Mouse (Mus musculus): ENCODE data around the gene T. TPM values are rescaled to one million over a fixed set of nuclear protein-coding genes. Genes with fewer than 3 reads are reported as not detected.

The T gene
- polyA plus RNA-seq, 1 experiment from 2014 or later = 0.28 TPM

- Histone ChIP-seq H3K4me3 (ENCODE audit: control insufficient read depth in 1 of 2, insufficient read depth in 1 of 2, low read depth in 1 of 2, low read length in 2 of 2) (peak overlapping the region in 1 of 2 experiments; percentile 31; a peak in 2 of 4 replicates), H3K9me3 (ENCODE audit: control insufficient read depth, low read length) (no peaks in the 10 kb centered on the region), H3K36me3 (ENCODE audit: control insufficient read depth, insufficient read depth, low read length) (no peaks in the 10 kb centered on the region), H3K27me3 (ENCODE audit: control insufficient read depth, insufficient read depth, low read length) (peaks cover 100% of the 10 kb centered on the region), H3K9ac (ENCODE audit: low read length) (no peak overlapping the region), H3K27ac (replicated peaks in 1 of 2; ENCODE audit: control insufficient read depth in 1 of 2, insufficient read depth in 1 of 2, low read depth in 2 of 2, low read length in 2 of 2) (no peak overlapping the region), H3K4me1 (ENCODE audit: control insufficient read depth in 2 of 2, insufficient read depth in 2 of 2, low read length in 2 of 2) (peaks cover 8 to 17% of the 10 kb centered on the region in 2 experiments; a peak in 3 of 4 replicates), H3K4me2 (ENCODE audit: low read length) (peak overlapping the region; percentile 60)
- WGBS = under 1% methylated on average over 52 of the region's 52 CpGs
- ATAC-seq (ENCODE audit: insufficient number of reproducible peaks, insufficient read depth, low FRiP score, low read depth) = no peak
Measured at GRCm38 (mm10) chr17:8433121-8433977, 874 bp upstream of the T start.

DNA sequence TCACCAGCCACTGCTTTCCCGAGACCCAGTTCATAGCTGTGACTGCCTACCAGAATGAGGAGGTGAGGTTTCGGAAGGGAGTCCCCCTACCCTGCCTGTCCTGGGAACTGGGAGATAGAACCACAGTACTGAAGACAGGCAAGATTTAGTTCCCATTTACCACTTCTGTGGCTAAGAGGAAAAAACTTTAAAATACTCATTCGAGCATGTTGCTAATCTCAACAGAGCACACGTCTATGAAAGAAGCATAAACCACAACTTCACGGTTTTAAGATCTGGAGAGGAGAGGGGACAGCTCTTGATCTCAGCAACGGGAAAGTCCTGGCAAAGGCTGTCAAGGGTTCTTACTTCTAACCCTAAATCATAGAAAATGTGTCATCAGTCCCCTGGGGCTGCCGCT is 2.0 kb downstream of the T start:
- no peak for ATAC-seq (ENCODE audit: insufficient number of reproducible peaks, insufficient read depth, low FRiP score, low read depth)
- Histone ChIP-seq H3K27ac (replicated peaks in 1 of 2; ENCODE audit: control insufficient read depth in 1 of 2, insufficient read depth in 1 of 2, low read depth in 2 of 2, low read length in 2 of 2) (no peak overlapping the region), H3K4me2 (ENCODE audit: low read length) (no peak overlapping the region), H3K4me1 (ENCODE audit: control insufficient read depth in 2 of 2, insufficient read depth in 2 of 2, low read length in 2 of 2) (peaks cover 5 to 8% of the 10 kb centered on the region in 2 experiments; a peak in 3 of 4 replicates), H3K36me3 (ENCODE audit: control insufficient read depth, insufficient read depth, low read length) (no peaks in the 10 kb centered on the region), H3K9ac (ENCODE audit: low read length) (no peak overlapping the region), H3K4me3 (ENCODE audit: control insufficient read depth in 1 of 2, insufficient read depth in 1 of 2, low read depth in 1 of 2, low read length in 2 of 2) (no peak overlapping the region), H3K27me3 (ENCODE audit: control insufficient read depth, insufficient read depth, low read length) (peaks cover 85% of the 10 kb centered on the region), H3K9me3 (ENCODE audit: control insufficient read depth, low read length) (no peaks in the 10 kb centered on the region)
- WGBS = 51% methylated on average over 7 of the region's 7 CpGs

DNA sequence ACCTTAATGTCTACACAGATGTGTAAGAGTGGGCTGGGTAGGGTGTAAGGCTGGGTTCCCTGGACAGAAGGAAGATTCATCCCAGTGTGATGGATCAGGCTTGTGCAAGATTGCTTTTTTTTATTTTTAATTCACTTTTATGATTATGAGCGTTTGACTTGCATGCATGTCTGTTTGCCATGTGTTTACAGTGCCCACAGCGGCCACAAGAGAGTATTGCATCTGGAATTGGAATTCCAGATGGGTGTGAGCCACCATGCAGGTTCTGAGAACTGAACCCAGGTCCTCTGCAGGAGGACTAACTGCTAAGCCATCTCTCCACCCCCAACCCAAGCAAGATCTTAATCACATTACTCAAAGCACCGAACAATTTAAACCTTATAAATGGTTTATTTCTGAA is 9.8 kb downstream of the T start:
- no peaks in the 10 kb centered on the region for H3K4me1 ChIP-seq (ENCODE audit: control insufficient read depth in 2 of 2, insufficient read depth in 2 of 2, low read length in 2 of 2)
- H3K9me3 ChIP-seq (ENCODE audit: control insufficient read depth, low read length) = no peaks in the 10 kb centered on the region
- H3K9ac ChIP-seq (ENCODE audit: low read length) = no peak overlapping the region
- H3K27ac ChIP-seq (replicated peaks in 1 of 2; ENCODE audit: control insufficient read depth in 1 of 2, insufficient read depth in 1 of 2, low read depth in 2 of 2, low read length in 2 of 2) = no peak overlapping the region
- peaks cover 15% of the 10 kb centered on the region for H3K27me3 ChIP-seq (ENCODE audit: control insufficient read depth, insufficient read depth, low read length)
- H3K36me3 ChIP-seq (ENCODE audit: control insufficient read depth, insufficient read depth, low read length) = no peaks in the 10 kb centered on the region
- H3K4me2 ChIP-seq (ENCODE audit: low read length) = no peak overlapping the region
- ATAC-seq (ENCODE audit: insufficient number of reproducible peaks, insufficient read depth, low FRiP score, low read depth) = no peak
- no peak overlapping the region for H3K4me3 ChIP-seq (ENCODE audit: control insufficient read depth in 1 of 2, insufficient read depth in 1 of 2, low read depth in 1 of 2, low read length in 2 of 2)
- WGBS = 53% methylated on average over 3 of the region's 3 CpGs

GRCm38 (mm10) chr17:8447676-8448192 is 13.5 kb downstream of the T start:
- no peak overlapping the region for H3K4me3 ChIP-seq (ENCODE audit: control insufficient read depth in 1 of 2, insufficient read depth in 1 of 2, low read depth in 1 of 2, low read length in 2 of 2)
- no peak overlapping the region for H3K4me2 ChIP-seq (ENCODE audit: low read length)
- no peak overlapping the region for H3K27ac ChIP-seq (replicated peaks in 1 of 2; ENCODE audit: control insufficient read depth in 1 of 2, insufficient read depth in 1 of 2, low read depth in 2 of 2, low read length in 2 of 2)
- peaks cover 6% of the 10 kb centered on the region; the same call in 1 of the 2 replicates for H3K27me3 ChIP-seq (ENCODE audit: control insufficient read depth, insufficient read depth, low read length)
- no peaks in the 10 kb centered on the region for H3K4me1 ChIP-seq (ENCODE audit: control insufficient read depth in 2 of 2, insufficient read depth in 2 of 2, low read length in 2 of 2)
- H3K9ac ChIP-seq (ENCODE audit: low read length) = no peak overlapping the region
- no peak for ATAC-seq (ENCODE audit: insufficient number of reproducible peaks, insufficient read depth, low FRiP score, low read depth)
- no peaks in the 10 kb centered on the region for H3K9me3 ChIP-seq (ENCODE audit: control insufficient read depth, low read length)
- no peaks in the 10 kb centered on the region for H3K36me3 ChIP-seq (ENCODE audit: control insufficient read depth, insufficient read depth, low read length)
- 39% methylated on average over 9 of the region's 9 CpGs for WGBS

DNA sequence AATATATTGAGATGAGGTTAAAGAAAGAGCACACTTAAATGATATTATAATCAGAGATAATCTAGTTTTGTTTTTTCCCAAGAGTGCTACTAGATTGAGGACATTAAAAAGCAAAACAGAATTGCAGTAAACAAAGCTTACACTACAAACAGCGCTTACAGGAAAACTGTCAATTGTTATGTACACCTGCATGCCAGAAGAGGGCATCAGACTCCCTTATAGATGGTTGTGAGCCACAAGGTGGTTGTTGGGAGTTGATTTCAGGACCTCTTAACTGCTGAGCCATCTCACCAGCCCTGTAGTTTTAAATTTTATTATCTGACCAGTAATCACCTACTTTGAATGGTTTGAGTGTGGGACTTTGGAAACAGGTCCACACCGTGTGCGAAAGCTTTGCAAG is 14.1 kb downstream of the T start:
- Histone ChIP-seq H3K4me2 (ENCODE audit: low read length) (no peak overlapping the region), H3K36me3 (ENCODE audit: control insufficient read depth, insufficient read depth, low read length) (no peaks in the 10 kb centered on the region), H3K9ac (ENCODE audit: low read length) (no peak overlapping the region), H3K4me1 (ENCODE audit: control insufficient read depth in 2 of 2, insufficient read depth in 2 of 2, low read length in 2 of 2) (no peaks in the 10 kb centered on the region), H3K27ac (replicated peaks in 1 of 2; ENCODE audit: control insufficient read depth in 1 of 2, insufficient read depth in 1 of 2, low read depth in 2 of 2, low read length in 2 of 2) (no peak overlapping the region), H3K27me3 (ENCODE audit: control insufficient read depth, insufficient read depth, low read length) (peaks cover 1% of the 10 kb centered on the region; the same call in 1 of the 2 replicates), H3K9me3 (ENCODE audit: control insufficient read depth, low read length) (no peaks in the 10 kb centered on the region), H3K4me3 (ENCODE audit: control insufficient read depth in 1 of 2, insufficient read depth in 1 of 2, low read depth in 1 of 2, low read length in 2 of 2) (no peak overlapping the region)
- WGBS = 59% methylated on average over 3 of the region's 3 CpGs
- ATAC-seq (ENCODE audit: insufficient number of reproducible peaks, insufficient read depth, low FRiP score, low read depth) = no peak

DNA sequence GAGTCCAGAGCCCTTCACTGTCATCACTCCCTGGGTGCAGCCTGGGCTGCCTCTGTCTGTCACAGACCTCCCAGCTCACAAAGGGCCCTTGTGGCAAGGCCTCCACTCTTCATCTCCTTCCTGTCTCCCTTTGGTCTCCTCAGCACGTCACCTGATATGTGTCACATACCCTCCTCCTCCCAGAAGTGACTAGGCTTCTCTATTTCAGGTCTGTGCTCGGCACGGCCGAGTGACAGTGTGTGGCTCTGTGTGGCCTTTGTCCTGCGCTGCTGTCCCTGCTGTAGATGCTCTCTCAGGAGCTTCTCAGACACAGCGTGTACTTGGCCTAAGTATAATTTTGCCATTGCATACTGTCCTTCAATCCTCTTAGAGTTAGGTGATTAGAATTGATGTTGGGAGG is 21.0 kb downstream of the T start:
- no peak overlapping the region for H3K9ac ChIP-seq (ENCODE audit: low read length)

DNA sequence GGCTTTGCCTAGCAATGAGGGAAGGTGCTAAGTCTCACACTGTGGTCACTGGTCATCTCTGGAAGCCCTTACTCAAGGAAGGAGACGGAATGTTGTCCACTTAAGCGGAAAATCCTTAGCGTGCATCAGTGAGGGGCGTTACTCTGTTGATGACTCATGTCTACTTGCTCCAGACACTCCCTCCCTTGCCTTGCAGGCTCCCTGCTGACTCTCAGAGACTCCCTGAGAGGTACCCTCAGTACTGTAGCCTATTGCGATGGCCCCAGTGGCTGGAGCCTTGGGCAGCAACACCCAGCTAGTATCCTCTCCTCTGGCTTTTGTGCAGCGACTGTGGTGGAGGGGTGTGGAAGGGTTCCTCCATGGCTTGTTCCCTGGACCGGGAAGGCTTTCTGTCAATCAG is 21.4 kb downstream of the T start:
- Histone ChIP-seq H3K4me3 (ENCODE audit: control insufficient read depth in 1 of 2, insufficient read depth in 1 of 2, low read depth in 1 of 2, low read length in 2 of 2) (no peak overlapping the region), H3K27ac (replicated peaks in 1 of 2; ENCODE audit: control insufficient read depth in 1 of 2, insufficient read depth in 1 of 2, low read depth in 2 of 2, low read length in 2 of 2) (no peak overlapping the region), H3K36me3 (ENCODE audit: control insufficient read depth, insufficient read depth, low read length) (no peaks in the 10 kb centered on the region), H3K9me3 (ENCODE audit: control insufficient read depth, low read length) (no peaks in the 10 kb centered on the region), H3K9ac (ENCODE audit: low read length) (no peak overlapping the region), H3K4me1 (ENCODE audit: control insufficient read depth in 2 of 2, insufficient read depth in 2 of 2, low read length in 2 of 2) (peaks cover 5 to 6% of the 10 kb centered on the region in 2 experiments; a peak in 2 of 4 replicates), H3K27me3 (ENCODE audit: control insufficient read depth, insufficient read depth, low read length) (0 out of 2 replicates have a peak, but pooled peaks cover 5% of the 10 kb centered on the region), H3K4me2 (ENCODE audit: low read length) (no peak overlapping the region)
- 42% methylated on average over 7 of the region's 7 CpGs for WGBS
- no peak for ATAC-seq (ENCODE audit: insufficient number of reproducible peaks, insufficient read depth, low FRiP score, low read depth)

More for the DNA sequence above, 21.0 kb downstream of the T start:
- Histone ChIP-seq H3K4me2 (ENCODE audit: low read length) (no peak overlapping the region), H3K4me3 (ENCODE audit: control insufficient read depth in 1 of 2, insufficient read depth in 1 of 2, low read depth in 1 of 2, low read length in 2 of 2) (no peak overlapping the region), H3K36me3 (ENCODE audit: control insufficient read depth, insufficient read depth, low read length) (no peaks in the 10 kb centered on the region), H3K9me3 (ENCODE audit: control insufficient read depth, low read length) (no peaks in the 10 kb centered on the region), H3K27ac (replicated peaks in 1 of 2; ENCODE audit: control insufficient read depth in 1 of 2, insufficient read depth in 1 of 2, low read depth in 2 of 2, low read length in 2 of 2) (no peak overlapping the region), H3K27me3 (ENCODE audit: control insufficient read depth, insufficient read depth, low read length) (0 out of 2 replicates have a peak, but pooled peaks cover 5% of the 10 kb centered on the region), H3K4me1 (ENCODE audit: control insufficient read depth in 2 of 2, insufficient read depth in 2 of 2, low read length in 2 of 2) (peaks cover 5 to 6% of the 10 kb centered on the region in 2 experiments; a peak in 2 of 4 replicates)
- WGBS = 33% methylated on average over 6 of the region's 6 CpGs
- no peak for ATAC-seq (ENCODE audit: insufficient number of reproducible peaks, insufficient read depth, low FRiP score, low read depth)

Measured in heart, embryonic 14.5 days (tissue).